Mouse (Mus musculus) monocyte, adult 5-6 weeks (primary cell): ENCODE data around the gene Rtl8a. TPM values are rescaled to one million over a fixed set of nuclear protein-coding genes. Genes with fewer than 3 reads are reported as not detected.
"Not testable (repeated sequence)": the region's sequence is repeated elsewhere in the genome, so short reads cannot be mapped to it uniquely, and the experiment has no call there.

ENCODE experiments used
- ATAC-seq: fragments of 153-309, 156-312 bp; replicated peaks from 2 replicates; pipeline ENCODE4 v1.8.0; 2017; ENCODE audit warnings: mild to moderate bottlenecking; ENCODE audit not compliant: low TSS enrichment, insufficient number of reproducible peaks, severe bottlenecking, poor library complexity, low FRiP score
- total RNA-seq: library from RNA; stranded (forward); fragments of 200-1000, 200-491, 200-594 nt; gene quantifications from 3 replicates; pipeline ENCODE4 v1.2.3, GENCODE M21; 2017

Rtl8a gene
- total RNA-seq, 1 experiment from 2014 or later = 1.6 TPM

DNA sequence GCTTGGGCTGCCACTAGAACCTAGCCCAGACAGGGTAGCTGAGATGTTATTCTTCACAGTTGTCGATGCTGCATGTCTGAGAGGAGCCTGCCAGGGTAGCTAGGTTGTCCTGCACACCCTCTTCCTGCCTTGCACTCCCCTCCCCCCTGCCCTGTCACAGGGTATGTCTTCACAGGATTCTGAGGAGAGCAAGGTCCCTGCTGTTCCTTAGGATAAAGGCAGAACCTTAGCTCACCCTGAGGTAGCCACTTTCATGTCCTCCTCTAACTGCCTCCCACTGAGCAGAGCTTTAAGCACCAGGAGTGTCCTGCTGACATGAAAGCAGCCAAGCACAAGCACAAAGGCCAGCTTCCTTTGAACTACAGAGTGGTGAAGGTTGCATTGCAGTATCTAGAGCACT lies 37.3 kb downstream of the Rtl8a start:
- ATAC-seq = not testable (repeated sequence)

DNA sequence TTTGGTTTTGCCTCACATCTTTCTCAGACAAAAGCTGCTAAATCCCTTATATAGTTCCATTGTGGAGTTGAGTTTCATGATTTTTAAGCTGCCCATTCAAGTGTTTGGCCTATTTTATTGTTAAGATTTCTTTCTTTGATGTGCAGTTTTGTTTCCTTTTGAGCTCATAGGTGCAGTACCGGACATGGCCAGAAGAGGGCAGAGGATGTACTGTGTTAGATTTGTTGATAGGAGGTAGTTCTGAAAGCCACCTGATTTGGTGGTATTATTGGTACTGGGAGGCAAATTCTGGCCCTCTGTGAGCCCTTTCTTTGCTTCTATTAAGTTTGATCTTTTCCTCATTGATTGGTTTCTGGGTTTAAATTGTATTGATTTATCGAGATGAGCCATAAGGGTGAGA lies 43.5 kb downstream of the Rtl8a start:
- ATAC-seq = not testable (repeated sequence)

Other genes starting within 250 kb of the Rtl8a start
- gene Etd, start 208.8 kb downstream of the Rtl8a start, total RNA-seq = not detected in 3 replicates
- gene Rtl8c, start 35.6 kb downstream of the Rtl8a start, total RNA-seq = 3.0 TPM in 1 of 3 replicates, not detected in the others
- not detected in 3 replicates for gene Gm14597, start 34.7 kb downstream of the Rtl8a start, total RNA-seq
- 0.96 to 4.9 TPM (median 1.9 TPM) in 3 replicates for gene Rtl8b, start 26.7 kb upstream of the Rtl8a start, total RNA-seq
- gene 4930502E18Rik, start 81.1 kb upstream of the Rtl8a start, total RNA-seq = not detected in 3 replicates
- not detected in 3 replicates for gene 1700013H16Rik, start 114.1 kb upstream of the Rtl8a start, total RNA-seq
- not detected in 3 replicates for gene Zfp36l3, start 132.7 kb upstream of the Rtl8a start, total RNA-seq
- gene Xlr, start 154.0 kb upstream of the Rtl8a start, total RNA-seq = 1.9 to 3.0 TPM in 2 of 3 replicates, not detected in the other